In genomic region chr8:90323824-90324223, GRCm38 (mm10) we compare ENCODE assay signal across 19 mouse cellular contexts. TPM values are rescaled to one million over a fixed set of nuclear protein-coding genes. Genes with fewer than 3 reads are reported as not detected.
DNase-seq lines count a peak whose midpoint lies in the region; ATAC-seq lines count a peak whose summit lies in the region.
"Had no signal": no experiment of that assay in that cellular context is flagged by ENCODE, and none has a peak within 500 bp of the region (broad histone marks: within the 10 kb centered on the region; RNA-seq: fewer than 3 reads in every experiment).

No protein-coding gene starts in this region.

- H3K4me2 ChIP-seq in forebrain, embryonic 15.5 days (replicated peaks), result no peak overlapping the region
- H3K4me2 ChIP-seq in hindbrain, embryonic 13.5 days, result no peak overlapping the region
- no peak overlapping the region for H3K4me2 ChIP-seq in midbrain, embryonic 11.5 days
- H3K4me2 ChIP-seq: embryonic facial prominence, embryonic 13.5 days; limb, embryonic 15.5 days; liver, embryonic 15.5 days had no signal

- no peaks in the 10 kb centered on the region for H3K9me3 ChIP-seq in forebrain, embryonic 15.5 days
- H3K9me3 ChIP-seq in forebrain, embryonic 10.5 days, result no peaks in the 10 kb centered on the region
- H3K9me3 ChIP-seq in hindbrain, embryonic 13.5 days, result no peaks in the 10 kb centered on the region
- H3K9me3 ChIP-seq in midbrain, embryonic 11.5 days (ENCODE audit: control insufficient read depth, low read length), result no peaks in the 10 kb centered on the region
- H3K9me3 ChIP-seq: embryonic facial prominence, embryonic 13.5 days; heart, embryonic 10.5 days; limb, embryonic 15.5 days; liver, embryonic 15.5 days had no signal

- WGBS in forebrain, embryonic 15.5 days, result 15% methylated on average over 4 of the region's 4 CpGs
- 24% methylated on average over 4 of the region's 4 CpGs for WGBS in forebrain, embryonic 10.5 days
- 30% methylated on average over 4 of the region's 4 CpGs for WGBS in hindbrain, embryonic 13.5 days
- WGBS in midbrain, embryonic 11.5 days, result 7% methylated on average over 4 of the region's 4 CpGs

- peak overlapping the region; percentile 24; the same call in 1 of the 2 replicates for H3K27ac ChIP-seq in forebrain, embryonic 15.5 days (replicated peaks)
- H3K27ac ChIP-seq in forebrain, embryonic 10.5 days, result no peak overlapping the region; the same call in 1 of the 2 replicates
- peak overlapping the region; percentile 48; the same call in 1 of the 2 replicates for H3K27ac ChIP-seq in hindbrain, embryonic 13.5 days
- peak overlapping the region; percentile 8; the same call in 1 of the 2 replicates for H3K27ac ChIP-seq in midbrain, embryonic 11.5 days (ENCODE audit: low read depth, low read length)
- H3K27ac ChIP-seq: embryonic facial prominence, embryonic 13.5 days; heart, embryonic 10.5 days; limb, embryonic 15.5 days; liver, embryonic 15.5 days; macrophage had no signal

- no peak for DNase-seq in forebrain, embryonic 10.5 days (ENCODE audit: extremely low spot score, low spot score)
- no peak for DNase-seq in midbrain, embryonic 11.5 days (ENCODE audit: low spot score, missing footprints)
- peak; percentile 29 for DNase-seq in retina, embryonic 14.5 days (ENCODE audit: low spot score)
- DNase-seq in frontal cortex, postnatal 14 days (ENCODE audit: low spot score in 2 of 2), result no peak
- no peak for DNase-seq in urinary bladder, postnatal 25 days (ENCODE audit: low spot score)
- DNase-seq: B cell, adult 2 months; cerebellum, adult 8-10 months; heart, postnatal 10 days; kidney, adult 18-20 months; kidney, postnatal 10 days; thymus, postnatal 4 days had no signal

- H3K27me3 ChIP-seq in forebrain, embryonic 15.5 days, result no peaks in the 10 kb centered on the region
- no peaks in the 10 kb centered on the region for H3K27me3 ChIP-seq in forebrain, embryonic 10.5 days (ENCODE audit: poor library complexity, severe bottlenecking)
- H3K27me3 ChIP-seq in hindbrain, embryonic 13.5 days, result no peaks in the 10 kb centered on the region
- no peaks in the 10 kb centered on the region for H3K27me3 ChIP-seq in midbrain, embryonic 11.5 days (ENCODE audit: control insufficient read depth, insufficient read depth, low read length)
- H3K27me3 ChIP-seq: embryonic facial prominence, embryonic 13.5 days; liver, embryonic 15.5 days had no signal

- H3K9ac ChIP-seq in forebrain, embryonic 15.5 days (replicated peaks), result no peak overlapping the region
- H3K9ac ChIP-seq in hindbrain, embryonic 13.5 days, result no peak overlapping the region
- H3K9ac ChIP-seq in midbrain, embryonic 11.5 days (ENCODE audit: low read length), result no peak overlapping the region; the same call in 1 of the 2 replicates
- H3K9ac ChIP-seq: embryonic facial prominence, embryonic 13.5 days; limb, embryonic 15.5 days; liver, embryonic 15.5 days had no signal

- H3K36me3 ChIP-seq in forebrain, embryonic 15.5 days, result no peaks in the 10 kb centered on the region
- peaks cover 30% of the 10 kb centered on the region for H3K36me3 ChIP-seq in forebrain, embryonic 10.5 days (replicated peaks)
- H3K36me3 ChIP-seq in hindbrain, embryonic 13.5 days, result peaks cover under 1% of the 10 kb centered on the region; the same call in 1 of the 2 replicates
- no peaks in the 10 kb centered on the region; the same call in 1 of the 2 replicates for H3K36me3 ChIP-seq in midbrain, embryonic 11.5 days (ENCODE audit: control insufficient read depth, insufficient read depth, low read length)
- H3K36me3 ChIP-seq: embryonic facial prominence, embryonic 13.5 days; heart, embryonic 10.5 days; limb, embryonic 15.5 days; liver, embryonic 15.5 days had no signal

- ATAC-seq in forebrain, embryonic 15.5 days (replicated peaks), result no peak
- ATAC-seq in hindbrain, embryonic 13.5 days (ENCODE audit: low FRiP score), result no peak
- no peak for ATAC-seq in midbrain, embryonic 11.5 days (ENCODE audit: low FRiP score)

- H3K4me3 ChIP-seq in forebrain, embryonic 15.5 days, result no peak overlapping the region
- H3K4me3 ChIP-seq in forebrain, embryonic 10.5 days, result no peak overlapping the region
- H3K4me3 ChIP-seq in hindbrain, embryonic 13.5 days, result no peak overlapping the region
- H3K4me3 ChIP-seq in midbrain, embryonic 11.5 days (ENCODE audit: low read depth, low read length), result no peak overlapping the region
- H3K4me3 ChIP-seq: embryonic facial prominence, embryonic 13.5 days; heart, embryonic 10.5 days; layer of hippocampus, adult 2 months; limb, embryonic 15.5 days; liver, embryonic 15.5 days had no signal

- peaks cover 34% of the 10 kb centered on the region for H3K4me1 ChIP-seq in forebrain, embryonic 15.5 days
- peaks cover 20% of the 10 kb centered on the region for H3K4me1 ChIP-seq in forebrain, embryonic 10.5 days
- peaks cover 39% of the 10 kb centered on the region for H3K4me1 ChIP-seq in hindbrain, embryonic 13.5 days (replicated peaks)
- H3K4me1 ChIP-seq in midbrain, embryonic 11.5 days (ENCODE audit: control insufficient read depth, insufficient read depth, low read length), result peaks cover 30% of the 10 kb centered on the region
- H3K4me1 ChIP-seq: limb, embryonic 15.5 days; liver, embryonic 15.5 days had no signal

RNA-seq across cellular contexts. Expression of gene Tox3, which starts 24.3 kb away (rescaled TPM):
- polyA plus RNA-seq in forebrain, embryonic 15.5 days (2015; fragmentation: Nextera tagmentation; extraction: Ambion mirVana), result 32.4 and 35.0 TPM in 2 replicates
- 10.5 and 11.8 TPM in 2 replicates for polyA plus RNA-seq in forebrain, embryonic 10.5 days (2016; fragmentation: Nextera tagmentation; extraction: Ambion mirVana)
- 20.1 and 23.6 TPM in 2 replicates for polyA plus RNA-seq in hindbrain, embryonic 13.5 days (2015; fragmentation: Nextera tagmentation; extraction: Ambion mirVana)
- 47.7 and 56.6 TPM in 2 replicates for polyA plus RNA-seq in midbrain, embryonic 11.5 days (2014; fragmentation: Nextera tagmentation; extraction: Ambion mirVana)
- polyA plus RNA-seq: macrophage had no signal
